Mouse (Mus musculus): ENCODE data around the gene Emx2. TPM values are rescaled to one million over a fixed set of nuclear protein-coding genes. Genes with fewer than 3 reads are reported as not detected.

The Emx2 gene
- total RNA-seq, 1 experiment = 0.36 TPM

DNA sequence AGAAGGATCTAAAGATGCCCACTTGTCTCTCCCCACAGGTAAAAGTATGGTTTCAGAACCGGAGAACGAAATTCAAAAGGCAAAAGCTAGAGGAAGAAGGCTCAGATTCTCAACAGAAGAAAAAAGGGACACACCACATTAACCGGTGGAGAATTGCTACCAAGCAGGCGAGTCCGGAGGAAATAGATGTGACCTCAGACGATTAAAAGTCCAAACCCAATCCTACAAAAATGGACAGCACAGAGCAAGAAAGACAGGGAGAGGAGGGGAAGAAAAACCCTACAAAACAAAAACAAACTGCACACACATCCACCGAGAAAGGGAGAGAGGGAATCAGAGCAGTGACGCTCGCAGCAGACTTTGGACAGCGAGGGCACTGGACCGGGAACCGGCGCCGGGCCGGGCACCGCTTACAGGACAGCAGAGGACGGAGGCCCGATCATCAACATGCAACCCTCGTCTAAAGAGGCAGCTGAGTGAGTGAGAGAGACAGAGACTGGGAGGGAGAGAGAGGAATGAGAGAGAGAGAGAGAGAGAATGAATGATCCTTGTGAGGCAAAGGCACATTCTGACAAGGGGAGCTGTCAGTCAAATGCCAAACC is 5.8 kb downstream of the Emx2 start:
- peaks cover 0 to 5% of the 10 kb centered on the region in 2 experiments; a peak in 1 of 4 replicates for H3K4me1 ChIP-seq (ENCODE audit: control insufficient read depth in 2 of 2, insufficient read depth in 2 of 2, low read length in 2 of 2, poor library complexity in 1 of 2)
- H3K27ac ChIP-seq (ENCODE audit: insufficient read depth, low read depth, low read length, poor library complexity, severe bottlenecking) = no peak overlapping the region
- H3K36me3 ChIP-seq (ENCODE audit: control insufficient read depth, insufficient read depth, low read length, poor library complexity, severe bottlenecking) = no peaks in the 10 kb centered on the region
- H3K9me3 ChIP-seq (ENCODE audit: control insufficient read depth, insufficient read depth, low read depth, low read length) = no peaks in the 10 kb centered on the region
- TF ChIP-seq ZNF384 (IDR thresholded peaks at IDR 0.05; ENCODE audit: low read depth, low read length) = no peak
- TF ChIP-seq HCFC1 (IDR thresholded peaks at IDR 0.05; ENCODE audit: borderline replicate concordance, insufficient read depth, low read length) = no peak
- no peak for TF ChIP-seq MAFK (IDR thresholded peaks at IDR 0.05; ENCODE audit: insufficient read depth, low read depth, low read length)
- TF ChIP-seq CHD2 (IDR thresholded peaks at IDR 0.05; ENCODE audit: low read depth, low read length) = no peak
- no peak for TF ChIP-seq ZC3H11A (IDR thresholded peaks at IDR 0.05; ENCODE audit: borderline replicate concordance, low read depth, low read length)
- DNase-seq (ENCODE audit: low read depth, low spot score) = no peak
- in situ Hi-C loops (cut with MboI; ENCODE audit: low sequenced_read_pairs in 2 of 2, unreplicated experiment in 2 of 2) = loop anchor here (5.0 kb wide), 2 partner anchors 292 to 297 kb away; partner anchors contain the start of gene Vax1 (in 1 of the 2)
- H3K4me3 ChIP-seq (ENCODE audit: insufficient read depth in 1 of 2, low read depth in 1 of 2, low read length in 2 of 2, poor library complexity in 1 of 2, severe bottlenecking in 1 of 2) = no peak overlapping the region
- no peak overlapping the region for H3K9ac ChIP-seq (ENCODE audit: insufficient read depth, low read depth, low read length, poor library complexity, severe bottlenecking)

DNA sequence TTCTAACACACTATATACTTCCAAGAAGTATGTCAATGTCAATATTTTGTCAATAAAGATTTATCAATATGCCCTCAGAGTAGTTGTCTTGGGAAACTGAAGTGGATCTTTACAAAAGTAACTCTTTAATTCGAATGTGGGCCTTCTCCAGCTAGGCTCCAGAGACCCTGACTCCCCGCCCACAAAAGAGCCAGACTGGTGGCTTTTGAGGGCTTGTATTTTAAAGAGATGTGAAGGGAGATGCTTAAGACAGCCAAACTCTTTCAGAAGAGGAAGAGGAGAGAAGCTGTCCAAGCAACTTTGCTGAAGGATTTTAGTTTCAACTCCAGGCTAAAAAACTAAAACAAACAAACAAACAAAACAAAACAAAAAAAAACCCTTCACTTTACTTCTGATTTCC is 7.1 kb downstream of the Emx2 start:
- no peak for DNase-seq (ENCODE audit: low read depth, low spot score)
- H3K4me3 ChIP-seq (ENCODE audit: insufficient read depth in 1 of 2, low read depth in 1 of 2, low read length in 2 of 2, poor library complexity in 1 of 2, severe bottlenecking in 1 of 2) = no peak overlapping the region

DNA sequence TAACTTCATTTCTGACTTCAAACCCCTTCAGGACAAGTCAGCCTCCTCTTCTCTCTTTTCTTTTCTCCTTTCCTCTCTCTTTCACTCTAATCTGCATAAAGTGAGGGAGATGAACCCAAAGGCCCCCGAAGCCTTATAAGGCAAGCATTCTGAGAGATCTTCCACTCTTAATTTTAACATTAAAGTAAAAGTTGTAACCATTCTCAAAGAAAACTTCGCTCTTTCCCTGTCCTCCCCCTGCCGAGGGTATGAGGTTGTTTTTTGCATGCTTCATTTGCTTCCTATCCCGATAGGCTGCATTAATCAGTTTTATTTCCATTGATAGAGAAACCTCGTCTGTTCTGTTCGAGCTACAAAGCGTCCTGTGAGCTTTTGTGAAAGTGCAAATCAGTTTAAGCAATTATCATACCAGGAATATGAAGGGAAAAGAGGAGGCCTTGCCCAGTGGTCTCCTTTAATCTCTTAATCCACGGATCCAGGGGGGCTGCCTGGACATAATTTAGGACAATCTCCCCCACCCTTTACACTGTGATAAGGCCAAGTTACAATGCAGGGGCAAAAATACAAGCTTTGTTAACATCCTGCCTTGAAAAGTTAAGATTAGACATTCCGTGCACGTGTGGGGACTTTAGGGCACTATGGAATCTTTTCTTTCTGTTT is 7.7 kb downstream of the Emx2 start:
- Histone ChIP-seq H3K4me1 (ENCODE audit: control insufficient read depth in 2 of 2, insufficient read depth in 2 of 2, low read length in 2 of 2, poor library complexity in 1 of 2) (peaks cover 0 to 8% of the 10 kb centered on the region in 2 experiments; a peak in 1 of 4 replicates), H3K9ac (ENCODE audit: insufficient read depth, low read depth, low read length, poor library complexity, severe bottlenecking) (no peak overlapping the region), H3K4me3 (ENCODE audit: insufficient read depth in 1 of 2, low read depth in 1 of 2, low read length in 2 of 2, poor library complexity in 1 of 2, severe bottlenecking in 1 of 2) (no peak overlapping the region), H3K27ac (ENCODE audit: insufficient read depth, low read depth, low read length, poor library complexity, severe bottlenecking) (no peak overlapping the region), H3K36me3 (ENCODE audit: control insufficient read depth, insufficient read depth, low read length, poor library complexity, severe bottlenecking) (no peaks in the 10 kb centered on the region), H3K9me3 (ENCODE audit: control insufficient read depth, insufficient read depth, low read depth, low read length) (no peaks in the 10 kb centered on the region)
- TF ChIP-seq MAFK (IDR thresholded peaks at IDR 0.05; ENCODE audit: insufficient read depth, low read depth, low read length) = no peak
- no peak for TF ChIP-seq ZC3H11A (IDR thresholded peaks at IDR 0.05; ENCODE audit: borderline replicate concordance, low read depth, low read length)
- TF ChIP-seq ZNF384 (IDR thresholded peaks at IDR 0.05; ENCODE audit: low read depth, low read length) = no peak
- TF ChIP-seq HCFC1 (IDR thresholded peaks at IDR 0.05; ENCODE audit: borderline replicate concordance, insufficient read depth, low read length) = no peak
- TF ChIP-seq CHD2 (IDR thresholded peaks at IDR 0.05; ENCODE audit: low read depth, low read length) = no peak
- in situ Hi-C loops (cut with MboI; ENCODE audit: low sequenced_read_pairs in 2 of 2, unreplicated experiment in 2 of 2) = no loop called here
- no peak for DNase-seq (ENCODE audit: low read depth, low spot score)

More for the DNA sequence above, 7.1 kb downstream of the Emx2 start:
- H3K4me1 ChIP-seq (ENCODE audit: control insufficient read depth in 2 of 2, insufficient read depth in 2 of 2, low read length in 2 of 2, poor library complexity in 1 of 2) = peaks cover 0 to 8% of the 10 kb centered on the region in 2 experiments; a peak in 1 of 4 replicates
- H3K9me3 ChIP-seq (ENCODE audit: control insufficient read depth, insufficient read depth, low read depth, low read length) = no peaks in the 10 kb centered on the region
- H3K27ac ChIP-seq (ENCODE audit: insufficient read depth, low read depth, low read length, poor library complexity, severe bottlenecking) = no peak overlapping the region
- TF ChIP-seq ZNF384 (IDR thresholded peaks at IDR 0.05; ENCODE audit: low read depth, low read length) = no peak
- in situ Hi-C loops (cut with MboI; ENCODE audit: low sequenced_read_pairs in 2 of 2, unreplicated experiment in 2 of 2) = no loop called here
- H3K9ac ChIP-seq (ENCODE audit: insufficient read depth, low read depth, low read length, poor library complexity, severe bottlenecking) = no peak overlapping the region
- H3K36me3 ChIP-seq (ENCODE audit: control insufficient read depth, insufficient read depth, low read length, poor library complexity, severe bottlenecking) = no peaks in the 10 kb centered on the region

DNA sequence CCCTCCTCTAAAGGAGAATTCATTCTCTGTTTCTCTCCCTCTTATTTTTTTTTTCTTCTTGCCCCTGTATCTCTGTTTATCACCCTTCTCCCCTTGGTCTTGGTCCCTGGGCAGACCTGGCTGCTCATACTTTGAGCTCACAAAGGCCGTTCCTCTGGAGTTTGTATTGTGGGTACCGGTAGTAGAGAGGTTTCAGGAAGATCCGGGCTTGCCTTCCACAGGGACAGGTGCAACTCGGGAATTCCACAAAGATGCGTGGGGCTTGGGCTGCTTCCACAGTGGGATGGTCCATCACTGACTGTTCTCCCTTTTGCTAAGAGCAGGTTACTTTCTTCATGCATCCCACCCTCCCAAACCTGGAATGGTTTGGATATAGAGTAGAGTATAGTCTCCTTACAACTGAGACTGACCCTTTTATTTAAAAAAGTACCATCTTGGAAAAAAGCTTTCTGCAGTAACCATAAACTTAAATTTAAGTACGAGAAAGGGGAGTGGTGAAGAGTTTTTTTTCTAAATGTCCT is 8.3 kb downstream of the Emx2 start:
- DNase-seq (ENCODE audit: low read depth, low spot score) = no peak
- in situ Hi-C loops (cut with MboI; ENCODE audit: low sequenced_read_pairs in 2 of 2, unreplicated experiment in 2 of 2) = no loop called here
- no peak for TF ChIP-seq ZC3H11A (IDR thresholded peaks at IDR 0.05; ENCODE audit: borderline replicate concordance, low read depth, low read length)
- TF ChIP-seq ZNF384 (IDR thresholded peaks at IDR 0.05; ENCODE audit: low read depth, low read length) = no peak
- H3K4me1 ChIP-seq (ENCODE audit: control insufficient read depth in 2 of 2, insufficient read depth in 2 of 2, low read length in 2 of 2, poor library complexity in 1 of 2) = peaks cover 0 to 8% of the 10 kb centered on the region in 2 experiments; a peak in 1 of 4 replicates
- no peaks in the 10 kb centered on the region for H3K9me3 ChIP-seq (ENCODE audit: control insufficient read depth, insufficient read depth, low read depth, low read length)
- no peak overlapping the region for H3K4me3 ChIP-seq (ENCODE audit: insufficient read depth in 1 of 2, low read depth in 1 of 2, low read length in 2 of 2, poor library complexity in 1 of 2, severe bottlenecking in 1 of 2)
- no peak overlapping the region for H3K9ac ChIP-seq (ENCODE audit: insufficient read depth, low read depth, low read length, poor library complexity, severe bottlenecking)
- H3K36me3 ChIP-seq (ENCODE audit: control insufficient read depth, insufficient read depth, low read length, poor library complexity, severe bottlenecking) = no peaks in the 10 kb centered on the region
- H3K27ac ChIP-seq (ENCODE audit: insufficient read depth, low read depth, low read length, poor library complexity, severe bottlenecking) = no peak overlapping the region

Measured in ES-E14 (cell line).